Mouse (Mus musculus) heart, adult 18-20 months (tissue): Measurements from ENCODE around the gene Wipf1. TPM values are rescaled to one million over a fixed set of nuclear protein-coding genes. Genes with fewer than 3 reads are reported as not detected.

Experiments
- DNase-seq, 2 experiments: peaks; one replicate each; pipeline ENCODE4 v3.0.0; 2021 to 2022; ENCODE audit warnings: mixed read lengths in 1 of 2
- total RNA-seq, 2 experiments: library from RNA; stranded (reverse); gene quantifications; 2 replicates each; pipeline ENCODE4 v1.2.3; 2021

The Wipf1 gene
- total RNA-seq, 2 experiments from 2014 or later: 11.2 to 14.0 TPM

- no peak for DNase-seq
Measured at GRCm38 (mm10) chr2:73385641-73386355, 143.7 kb downstream of the Wipf1 start.

DNA sequence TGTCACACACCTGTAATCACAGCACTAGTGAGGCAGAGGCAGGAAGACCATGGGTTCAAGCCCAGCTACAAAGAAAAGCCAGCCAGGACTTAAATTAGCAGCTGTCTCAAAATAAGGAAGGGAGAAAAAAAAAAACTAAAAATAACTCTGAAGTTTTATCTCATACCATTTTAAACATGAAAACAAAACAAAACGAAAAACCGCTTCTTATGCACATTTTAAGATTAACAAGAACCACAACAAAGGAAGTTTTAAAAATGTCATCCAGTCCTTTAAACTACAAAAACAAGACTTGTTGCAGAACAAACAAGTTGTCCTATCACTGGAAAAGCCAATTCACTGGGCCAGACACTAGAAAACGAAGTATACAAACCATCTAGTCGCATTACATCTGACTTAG lies 144.4 kb downstream of the Wipf1 start:
- no peak for DNase-seq

DNA sequence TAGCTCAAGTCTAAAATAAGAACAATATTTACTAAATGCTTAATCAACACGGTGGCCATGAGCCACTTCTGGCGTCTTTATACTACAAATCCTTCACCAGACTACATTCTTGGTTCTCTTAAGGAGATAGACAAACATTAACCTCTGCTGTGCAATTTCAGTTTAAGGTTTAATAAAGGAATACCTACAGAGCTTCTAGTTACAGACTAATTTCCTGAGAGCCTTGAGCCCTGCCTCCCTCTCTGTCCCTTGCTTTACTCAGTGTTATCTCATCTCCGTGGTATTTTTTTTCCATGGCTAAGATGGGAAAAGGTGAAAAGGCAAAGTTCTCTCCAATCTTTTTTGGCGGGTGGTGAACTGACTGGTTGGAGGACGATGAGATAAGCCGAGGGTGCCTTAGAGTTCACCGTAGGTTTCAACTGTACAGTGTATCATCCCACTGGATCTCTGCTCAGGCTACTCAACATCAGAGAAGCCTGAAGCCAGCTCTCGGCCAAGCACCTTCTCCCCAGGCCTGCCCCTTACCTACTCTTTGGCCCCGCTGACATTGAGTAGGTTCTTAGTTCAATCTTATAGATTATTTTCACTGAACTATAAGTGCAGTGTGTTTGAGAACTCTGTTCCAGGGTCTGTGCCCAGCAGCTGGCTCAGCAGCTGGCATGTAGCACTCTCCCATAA lies 149.1 kb downstream of the Wipf1 start:
- DNase-seq: no peak

DNA sequence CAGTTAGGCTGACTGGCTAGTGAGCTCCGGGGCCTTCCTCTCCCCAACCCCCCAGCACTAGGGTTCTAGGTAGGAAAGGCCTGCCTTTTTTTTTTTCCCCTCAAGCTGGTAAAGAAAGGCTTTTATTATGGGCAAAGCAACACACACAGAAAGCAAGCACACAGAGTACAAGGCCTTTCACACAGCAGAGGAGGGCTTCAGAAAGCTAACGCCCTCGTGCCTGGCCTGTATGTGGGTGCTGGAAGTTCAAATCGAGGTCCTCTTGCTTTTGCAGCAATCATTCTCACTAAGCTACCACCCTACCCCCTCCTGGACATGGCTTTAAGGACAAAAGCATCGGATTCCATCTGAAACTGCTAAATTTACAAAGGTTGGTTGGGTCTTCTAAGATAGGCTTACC lies 149.9 kb downstream of the Wipf1 start:
- no peak for DNase-seq

Other genes with a start within 250 kb of the Wipf1 start
- 10 to 100 TPM; 26.1 to 33.9 TPM for gene Scrn3, start 217.1 kb downstream of the Wipf1 start, total RNA-seq
- gene Cir1, start 217.0 kb downstream of the Wipf1 start, total RNA-seq: 10 to 100 TPM; 11.1 to 13.9 TPM
- 10 to 100 TPM; 10.3 to 13.4 TPM for gene Gpr155, start 143.2 kb downstream of the Wipf1 start, total RNA-seq
- gene Chrna1, start 50.6 kb upstream of the Wipf1 start, total RNA-seq: under 1 TPM in 1 of 2 experiments, not detected in 1; 0.05 TPM
- 10 to 100 TPM; 33.5 to 36.7 TPM for gene Chn1, start 245.6 kb upstream of the Wipf1 start, total RNA-seq